10 mouse cellular contexts compared by ENCODE assay signal in genomic region chr8:71379008-71379407, GRCm38 (mm10). TPM values are rescaled to one million over a fixed set of nuclear protein-coding genes. Genes with fewer than 3 reads are reported as not detected.
DNase-seq lines count a peak whose midpoint lies in the region; ATAC-seq lines count a peak whose summit lies in the region.
"Had no signal": no experiment of that assay in that cellular context is flagged by ENCODE, and none has a peak within 500 bp of the region (broad histone marks: within the 10 kb centered on the region; RNA-seq: fewer than 3 reads in every experiment).

No protein-coding gene starts in this region.

- 79% methylated on average over 4 of the region's 4 CpGs for WGBS in heart, embryonic 14.5 days
- 43% methylated on average over 4 of the region's 4 CpGs for WGBS in embryonic facial prominence, embryonic 12.5 days
- WGBS in hindbrain, embryonic 16.5 days: 42% methylated on average over 4 of the region's 4 CpGs
- 16% methylated on average over 4 of the region's 4 CpGs for WGBS in midbrain, embryonic 12.5 days

- no peak overlapping the region for H3K27ac ChIP-seq in heart, embryonic 14.5 days (replicated peaks in 1 of 2; ENCODE audit: control insufficient read depth in 1 of 2, insufficient read depth in 1 of 2, low read depth in 2 of 2, low read length in 2 of 2)
- no peak overlapping the region for H3K27ac ChIP-seq in embryonic facial prominence, embryonic 12.5 days
- H3K27ac ChIP-seq in hindbrain, embryonic 16.5 days (ENCODE audit: low read depth, low read length): no peak overlapping the region
- peak overlapping the region; percentile 61 for H3K27ac ChIP-seq in midbrain, embryonic 12.5 days (replicated peaks)

- H3K4me2 ChIP-seq in heart, embryonic 14.5 days (ENCODE audit: low read length): peak overlapping the region; percentile 98
- H3K4me2 ChIP-seq in embryonic facial prominence, embryonic 12.5 days (replicated peaks): peak overlapping the region; percentile 96
- peak overlapping the region; percentile 100 for H3K4me2 ChIP-seq in hindbrain, embryonic 16.5 days (ENCODE audit: low read length)
- H3K4me2 ChIP-seq in midbrain, embryonic 12.5 days (replicated peaks): peak overlapping the region; percentile 98

- ATAC-seq in heart, embryonic 14.5 days (ENCODE audit: insufficient number of reproducible peaks, insufficient read depth, low FRiP score, low read depth): no peak
- ATAC-seq in embryonic facial prominence, embryonic 12.5 days (ENCODE audit: insufficient number of reproducible peaks, insufficient read depth, low FRiP score, low TSS enrichment): no peak
- no peak for ATAC-seq in hindbrain, embryonic 16.5 days
- no peak for ATAC-seq in midbrain, embryonic 12.5 days (ENCODE audit: low FRiP score, low read depth)

- H3K9ac ChIP-seq in heart, embryonic 14.5 days (ENCODE audit: low read length): no peak overlapping the region
- 0 out of 2 replicates have a peak overlapping the region, but pooled peaks have one; percentile 81 for H3K9ac ChIP-seq in embryonic facial prominence, embryonic 12.5 days
- H3K9ac ChIP-seq in hindbrain, embryonic 16.5 days (ENCODE audit: low read depth, low read length): peak overlapping the region; percentile 38; the same call in 1 of the 2 replicates
- H3K9ac ChIP-seq in midbrain, embryonic 12.5 days (replicated peaks): peak overlapping the region; percentile 87

- H3K36me3 ChIP-seq in heart, embryonic 14.5 days (ENCODE audit: control insufficient read depth, insufficient read depth, low read length): peaks cover 45% of the 10 kb centered on the region
- peaks cover 19% of the 10 kb centered on the region; the same call in 1 of the 2 replicates for H3K36me3 ChIP-seq in embryonic facial prominence, embryonic 12.5 days
- peaks cover 9% of the 10 kb centered on the region; the same call in 1 of the 2 replicates for H3K36me3 ChIP-seq in hindbrain, embryonic 16.5 days (ENCODE audit: control insufficient read depth, insufficient read depth, low read length)
- H3K36me3 ChIP-seq in midbrain, embryonic 12.5 days: peaks cover 21% of the 10 kb centered on the region

- intact Hi-C loops in heart, postnatal 14 days (cut with DNase I): no loop called here

- no peaks in the 10 kb centered on the region for H3K27me3 ChIP-seq in heart, embryonic 14.5 days (ENCODE audit: control insufficient read depth, insufficient read depth, low read length)
- peaks cover 5% of the 10 kb centered on the region; the same call in 1 of the 2 replicates for H3K27me3 ChIP-seq in embryonic facial prominence, embryonic 12.5 days
- H3K27me3 ChIP-seq in hindbrain, embryonic 16.5 days (replicated peaks; ENCODE audit: control insufficient read depth, insufficient read depth, low read length): no peaks in the 10 kb centered on the region
- peaks cover 24% of the 10 kb centered on the region for H3K27me3 ChIP-seq in midbrain, embryonic 12.5 days

- H3K9me3 ChIP-seq in heart, embryonic 14.5 days (ENCODE audit: control insufficient read depth, low read length): no peaks in the 10 kb centered on the region
- no peaks in the 10 kb centered on the region for H3K9me3 ChIP-seq in embryonic facial prominence, embryonic 12.5 days
- no peaks in the 10 kb centered on the region for H3K9me3 ChIP-seq in hindbrain, embryonic 16.5 days (ENCODE audit: control insufficient read depth, low read length)
- no peaks in the 10 kb centered on the region for H3K9me3 ChIP-seq in midbrain, embryonic 12.5 days

- peak overlapping the region in 1 of 2 experiments; percentile 88; a peak in 1 of 4 replicates for H3K4me3 ChIP-seq in heart, embryonic 14.5 days (ENCODE audit: control insufficient read depth in 1 of 2, insufficient read depth in 1 of 2, low read depth in 1 of 2, low read length in 2 of 2)
- peak overlapping the region; percentile 71 for H3K4me3 ChIP-seq in embryonic facial prominence, embryonic 12.5 days
- H3K4me3 ChIP-seq in hindbrain, embryonic 16.5 days (ENCODE audit: low read length): no peak overlapping the region; the same call in 1 of the 2 replicates
- peak overlapping the region; percentile 84 for H3K4me3 ChIP-seq in midbrain, embryonic 12.5 days

- no peak for DNase-seq in heart, postnatal 14 days
- no peak for DNase-seq in adrenal gland, postnatal 10 days
- no peak for DNase-seq in layer of hippocampus, adult 8-10 months (ENCODE audit: low spot score in 2 of 2)
- DNase-seq in urinary bladder, postnatal 4 days (ENCODE audit: low spot score in 2 of 2): no peak
- DNase-seq: left cerebral cortex, postnatal 4 days; thymus, postnatal 4 days had no signal

- peaks cover 17 to 45% of the 10 kb centered on the region in 2 experiments for H3K4me1 ChIP-seq in heart, embryonic 14.5 days (ENCODE audit: control insufficient read depth in 2 of 2, insufficient read depth in 2 of 2, low read length in 2 of 2)
- peaks cover 39% of the 10 kb centered on the region for H3K4me1 ChIP-seq in embryonic facial prominence, embryonic 12.5 days
- H3K4me1 ChIP-seq in hindbrain, embryonic 16.5 days (ENCODE audit: control insufficient read depth, insufficient read depth, low read depth, low read length): peaks cover 50% of the 10 kb centered on the region
- peaks cover 70% of the 10 kb centered on the region for H3K4me1 ChIP-seq in midbrain, embryonic 12.5 days

RNA-seq across cellular contexts. Expression of gene Nr2f6, which starts 2.8 kb away (rescaled TPM):
- 57.1 and 62.4 TPM in 2 replicates for polyA plus RNA-seq in heart, embryonic 14.5 days (2014; fragmentation: Nextera tagmentation; extraction: Ambion mirVana)
- 10 to 100 TPM; 48.5 to 52.3 TPM for total RNA-seq in heart, postnatal 14 days (2021)
- 71.0 and 72.7 TPM in 2 replicates for polyA plus RNA-seq in embryonic facial prominence, embryonic 12.5 days (2016; fragmentation: Nextera tagmentation; extraction: Ambion mirVana)
- polyA plus RNA-seq in hindbrain, embryonic 16.5 days (2015; fragmentation: Nextera tagmentation; extraction: Ambion mirVana): 20.7 and 23.6 TPM in 2 replicates
- 54.4 and 58.5 TPM in 2 replicates for polyA plus RNA-seq in midbrain, embryonic 12.5 days (2016; fragmentation: Nextera tagmentation; extraction: Ambion mirVana)
- 10 to 100 TPM; 70.5 to 80.8 TPM for total RNA-seq in adrenal gland, postnatal 10 days (2021)
- 10 to 100 TPM; 38.7 to 46.1 (median 41.2) TPM for total RNA-seq in layer of hippocampus, adult 8-10 months (2022)

RNA-seq across cellular contexts. Expression of gene Ocel1, which starts 7.9 kb away (rescaled TPM):
- 3.6 TPM in 2 replicates for polyA plus RNA-seq in heart, embryonic 14.5 days (2014; fragmentation: Nextera tagmentation; extraction: Ambion mirVana)
- total RNA-seq in heart, postnatal 14 days (2021): 10 to 100 TPM; 10.4 to 10.7 TPM
- 5.4 and 5.6 TPM in 2 replicates for polyA plus RNA-seq in embryonic facial prominence, embryonic 12.5 days (2016; fragmentation: Nextera tagmentation; extraction: Ambion mirVana)
- polyA plus RNA-seq in hindbrain, embryonic 16.5 days (2015; fragmentation: Nextera tagmentation; extraction: Ambion mirVana): 5.5 and 6.3 TPM in 2 replicates
- polyA plus RNA-seq in midbrain, embryonic 12.5 days (2016; fragmentation: Nextera tagmentation; extraction: Ambion mirVana): 4.5 and 6.3 TPM in 2 replicates
- 10 to 100 TPM; 15.7 to 19.9 TPM for total RNA-seq in adrenal gland, postnatal 10 days (2021)
- total RNA-seq in layer of hippocampus, adult 8-10 months (2022): 10 to 100 TPM; 10.3 to 15.9 (median 14.1) TPM

RNA-seq across cellular contexts. Expression of gene Use1, which starts 12.4 kb away (rescaled TPM):
- 87.1 and 95.4 TPM in 2 replicates for polyA plus RNA-seq in heart, embryonic 14.5 days (2014; fragmentation: Nextera tagmentation; extraction: Ambion mirVana)
- 100 to 1,000 TPM in 1 of 2 experiments, 10 to 100 TPM in 1; 96.5 to 108 TPM for total RNA-seq in heart, postnatal 14 days (2021)
- 85.4 and 89.2 TPM in 2 replicates for polyA plus RNA-seq in embryonic facial prominence, embryonic 12.5 days (2016; fragmentation: Nextera tagmentation; extraction: Ambion mirVana)
- polyA plus RNA-seq in hindbrain, embryonic 16.5 days (2015; fragmentation: Nextera tagmentation; extraction: Ambion mirVana): 115 and 120 TPM in 2 replicates
- 75.8 and 82.5 TPM in 2 replicates for polyA plus RNA-seq in midbrain, embryonic 12.5 days (2016; fragmentation: Nextera tagmentation; extraction: Ambion mirVana)
- 100 to 1,000 TPM; 170 to 185 TPM for total RNA-seq in adrenal gland, postnatal 10 days (2021)
- total RNA-seq in layer of hippocampus, adult 8-10 months (2022): 100 to 1,000 TPM in 3 of 4 experiments, 10 to 100 TPM in 1; 98.8 to 130 (median 117) TPM

RNA-seq across cellular contexts. Expression of gene Ushbp1, which starts 16.6 kb away (rescaled TPM):
- 10.8 TPM in 2 replicates for polyA plus RNA-seq in heart, embryonic 14.5 days (2014; fragmentation: Nextera tagmentation; extraction: Ambion mirVana)
- total RNA-seq in heart, postnatal 14 days (2021): 10 to 100 TPM; 40.5 to 45.1 TPM
- polyA plus RNA-seq in embryonic facial prominence, embryonic 12.5 days (2016; fragmentation: Nextera tagmentation; extraction: Ambion mirVana): 8.6 and 8.9 TPM in 2 replicates
- 7.3 and 9.5 TPM in 2 replicates for polyA plus RNA-seq in hindbrain, embryonic 16.5 days (2015; fragmentation: Nextera tagmentation; extraction: Ambion mirVana)
- polyA plus RNA-seq in midbrain, embryonic 12.5 days (2016; fragmentation: Nextera tagmentation; extraction: Ambion mirVana): 5.6 and 5.9 TPM in 2 replicates
- total RNA-seq in adrenal gland, postnatal 10 days (2021): 10 to 100 TPM; 28.6 to 43.1 TPM
- total RNA-seq in layer of hippocampus, adult 8-10 months (2022): 1 to 10 TPM; 3.5 to 4.9 (median 4.1) TPM

RNA-seq across cellular contexts. Expression of gene Babam1, which starts 17.7 kb away (rescaled TPM):
- 84.5 and 86.1 TPM in 2 replicates for polyA plus RNA-seq in heart, embryonic 14.5 days (2014; fragmentation: Nextera tagmentation; extraction: Ambion mirVana)
- 10 to 100 TPM; 57.0 to 62.9 TPM for total RNA-seq in heart, postnatal 14 days (2021)
- 99.6 and 103 TPM in 2 replicates for polyA plus RNA-seq in embryonic facial prominence, embryonic 12.5 days (2016; fragmentation: Nextera tagmentation; extraction: Ambion mirVana)
- 97.3 and 101 TPM in 2 replicates for polyA plus RNA-seq in hindbrain, embryonic 16.5 days (2015; fragmentation: Nextera tagmentation; extraction: Ambion mirVana)
- polyA plus RNA-seq in midbrain, embryonic 12.5 days (2016; fragmentation: Nextera tagmentation; extraction: Ambion mirVana): 91.7 and 102 TPM in 2 replicates
- total RNA-seq in adrenal gland, postnatal 10 days (2021): 10 to 100 TPM; 85.4 to 97.4 TPM
- total RNA-seq in layer of hippocampus, adult 8-10 months (2022): 100 to 1,000 TPM in 3 of 4 experiments, 10 to 100 TPM in 1; 95.9 to 110 (median 108) TPM
